Comparison of ENCODE assay signal across 14 mouse cellular contexts in genomic region chr1:74123215-74123614, GRCm38 (mm10). TPM values are rescaled to one million over a fixed set of nuclear protein-coding genes. Genes with fewer than 3 reads are reported as not detected.
A peak's percentile ranks its signal among the peaks of the same experiment; 100 is the strongest.
DNase-seq lines count a peak whose midpoint lies in the region; ATAC-seq and TF ChIP-seq lines count a peak whose summit lies in the region.
"Had no signal": no experiment of that assay in that cellular context is flagged by ENCODE, and none has a peak within 500 bp of the region (broad histone marks: within the 10 kb centered on the region; RNA-seq: fewer than 3 reads in every experiment).

No protein-coding gene starts in this region.

- H3K4me2 ChIP-seq in heart, embryonic 12.5 days, result peak overlapping the region; percentile 84
- H3K4me2 ChIP-seq in lung, embryonic 14.5 days, result peak overlapping the region; percentile 94
- peak overlapping the region; percentile 94 for H3K4me2 ChIP-seq in hindbrain, embryonic 12.5 days (replicated peaks)
- H3K4me2 ChIP-seq in midbrain, postnatal 0 days (ENCODE audit: low read depth, low read length, poor library complexity, severe bottlenecking), result 0 out of 2 replicates have a peak overlapping the region, but pooled peaks have one; percentile 81

- no peak for ATAC-seq in heart, embryonic 12.5 days (ENCODE audit: insufficient number of reproducible peaks, low FRiP score)
- no peak for ATAC-seq in lung, embryonic 14.5 days (ENCODE audit: insufficient read depth)
- no peak for ATAC-seq in hindbrain, embryonic 12.5 days (ENCODE audit: low FRiP score)
- no peak for ATAC-seq in midbrain, postnatal 0 days (ENCODE audit: low FRiP score)
- no peak for ATAC-seq in activated CD4-positive, CD25-positive, alpha-beta regulatory T cell, adult 4 months

- H3K9ac ChIP-seq in heart, embryonic 12.5 days, result no peak overlapping the region
- no peak overlapping the region; the same call in 1 of the 2 replicates for H3K9ac ChIP-seq in lung, embryonic 14.5 days
- no peak overlapping the region for H3K9ac ChIP-seq in hindbrain, embryonic 12.5 days
- H3K9ac ChIP-seq in midbrain, postnatal 0 days (replicated peaks; ENCODE audit: low read length, poor library complexity, severe bottlenecking), result no peak overlapping the region

- intact Hi-C loops in heart, postnatal 36 days (cut with DNase I), result loop anchor here (2.0 kb wide), 1 partner anchor 22 kb away; no protein-coding TSS in a partner anchor

- DNase-seq in heart, postnatal 36 days, result no peak
- peak; percentile 31 for DNase-seq in lung, embryonic 14.5 days
- DNase-seq in lung, postnatal 10 days, result no peak
- no peak for DNase-seq in midbrain, postnatal 0 days (ENCODE audit: low spot score)
- no peak for DNase-seq in retina, postnatal 1 day
- DNase-seq: adrenal gland, postnatal 10 days; B cell, adult 2 months; cerebellum, adult 18-20 months; gastrocnemius, postnatal 36 days; left cerebral cortex, postnatal 4 days had no signal

- H3K27me3 ChIP-seq in heart, embryonic 12.5 days (replicated peaks), result peaks cover 26% of the 10 kb centered on the region; the same call in 1 of the 2 replicates
- peaks cover 6% of the 10 kb centered on the region; the same call in 1 of the 2 replicates for H3K27me3 ChIP-seq in lung, embryonic 14.5 days (ENCODE audit: insufficient read depth, low read length)
- peaks cover 27% of the 10 kb centered on the region for H3K27me3 ChIP-seq in hindbrain, embryonic 12.5 days
- H3K27me3 ChIP-seq in midbrain, postnatal 0 days (ENCODE audit: insufficient read depth, low read length), result peaks cover 24% of the 10 kb centered on the region

- 0 out of 2 replicates have a peak overlapping the region, but pooled peaks have one; percentile 56 for H3K4me3 ChIP-seq in heart, embryonic 12.5 days
- H3K4me3 ChIP-seq in lung, embryonic 14.5 days (ENCODE audit: low read depth, low read length), result peak overlapping the region; percentile 56
- peak overlapping the region; percentile 48 for H3K4me3 ChIP-seq in hindbrain, embryonic 12.5 days
- H3K4me3 ChIP-seq in midbrain, postnatal 0 days (ENCODE audit: low read depth, low read length), result no peak overlapping the region

- no peaks in the 10 kb centered on the region for H3K9me3 ChIP-seq in heart, embryonic 12.5 days (replicated peaks)
- no peaks in the 10 kb centered on the region for H3K9me3 ChIP-seq in lung, embryonic 14.5 days (ENCODE audit: low read depth, low read length)
- no peaks in the 10 kb centered on the region for H3K9me3 ChIP-seq in hindbrain, embryonic 12.5 days (replicated peaks)
- no peaks in the 10 kb centered on the region for H3K9me3 ChIP-seq in midbrain, postnatal 0 days (ENCODE audit: low read length)

- H3K27ac ChIP-seq in heart, embryonic 12.5 days (ENCODE audit: poor library complexity, severe bottlenecking), result no peak overlapping the region
- H3K27ac ChIP-seq in lung, embryonic 14.5 days (ENCODE audit: low read depth), result no peak overlapping the region
- no peak overlapping the region for H3K27ac ChIP-seq in hindbrain, embryonic 12.5 days
- H3K27ac ChIP-seq in midbrain, postnatal 0 days (ENCODE audit: low read depth, low read length), result no peak overlapping the region
- H3K27ac ChIP-seq: macrophage had no signal

- peak; percentile 33 for TF ChIP-seq CTCF in lung, embryonic 14.5 days (IDR thresholded peaks at IDR 0.05; ENCODE audit: low read depth)
- no peak for TF ChIP-seq CTCF in midbrain, postnatal 0 days (IDR thresholded peaks at IDR 0.05)

- no peaks in the 10 kb centered on the region for H3K36me3 ChIP-seq in heart, embryonic 12.5 days
- no peaks in the 10 kb centered on the region for H3K36me3 ChIP-seq in lung, embryonic 14.5 days (ENCODE audit: insufficient read depth)
- H3K36me3 ChIP-seq in hindbrain, embryonic 12.5 days, result no peaks in the 10 kb centered on the region
- H3K36me3 ChIP-seq in midbrain, postnatal 0 days (ENCODE audit: insufficient read depth, low read length), result no peaks in the 10 kb centered on the region

- peaks cover 26% of the 10 kb centered on the region for H3K4me1 ChIP-seq in heart, embryonic 12.5 days (replicated peaks)
- H3K4me1 ChIP-seq in lung, embryonic 14.5 days (ENCODE audit: insufficient read depth), result 0 out of 2 replicates have a peak, but pooled peaks cover 4% of the 10 kb centered on the region
- peaks cover 27% of the 10 kb centered on the region for H3K4me1 ChIP-seq in hindbrain, embryonic 12.5 days
- H3K4me1 ChIP-seq in midbrain, postnatal 0 days (ENCODE audit: insufficient read depth, low read length), result no peaks in the 10 kb centered on the region

- 61% methylated on average over 8 of the region's 8 CpGs for WGBS in heart, embryonic 12.5 days
- 57% methylated on average over 8 of the region's 8 CpGs for WGBS in lung, embryonic 14.5 days
- 52% methylated on average over 8 of the region's 8 CpGs for WGBS in hindbrain, embryonic 12.5 days
- 65% methylated on average over 8 of the region's 8 CpGs for WGBS in midbrain, postnatal 0 days

RNA-seq across cellular contexts. Expression of gene Tns1, which starts 1.0 kb away (rescaled TPM):
- polyA plus RNA-seq in heart, embryonic 12.5 days (2016; fragmentation: Nextera tagmentation; extraction: Ambion mirVana), result 111 and 115 TPM in 2 replicates
- 100 to 1,000 TPM; 672 to 786 TPM for total RNA-seq in heart, postnatal 36 days (2021)
- 87.9 and 95.2 TPM in 2 replicates for polyA plus RNA-seq in lung, embryonic 14.5 days (2014; fragmentation: Nextera tagmentation; extraction: Ambion mirVana)
- 26.1 and 28.3 TPM in 2 replicates for polyA plus RNA-seq in hindbrain, embryonic 12.5 days (2016; fragmentation: Nextera tagmentation; extraction: Ambion mirVana)
- 22.5 and 31.5 TPM in 2 replicates for total RNA-seq in midbrain, postnatal 0 days (2014; rRNA removed)
- 9.8 and 10.2 TPM in 2 replicates for polyA plus RNA-seq in midbrain, postnatal 0 days (2015; fragmentation: Nextera tagmentation; extraction: Ambion mirVana)
- polyA plus RNA-seq in activated CD4-positive, CD25-positive, alpha-beta regulatory T cell, adult 4 months (2017; shearing (Covaris generic)), result 10 to 100 TPM; 21.7 to 23.3 TPM

RNA-seq across cellular contexts. Expression of gene Rufy4, which starts 2.1 kb away (rescaled TPM):
- 0.28 and 0.36 TPM in 2 replicates for polyA plus RNA-seq in heart, embryonic 12.5 days (2016; fragmentation: Nextera tagmentation; extraction: Ambion mirVana)
- 1 to 10 TPM in 1 of 2 experiments, under 1 TPM in 1; 0.69 to 1.2 TPM for total RNA-seq in heart, postnatal 36 days (2021)
- polyA plus RNA-seq in lung, embryonic 14.5 days (2014; fragmentation: Nextera tagmentation; extraction: Ambion mirVana), result 0.26 and 0.39 TPM in 2 replicates
- 0.46 and 0.60 TPM in 2 replicates for polyA plus RNA-seq in hindbrain, embryonic 12.5 days (2016; fragmentation: Nextera tagmentation; extraction: Ambion mirVana)
- 0.33 TPM in 1 of 2 replicates, not detected in the other for total RNA-seq in midbrain, postnatal 0 days (2014; rRNA removed)
- 0.09 and 0.11 TPM in 2 replicates for polyA plus RNA-seq in midbrain, postnatal 0 days (2015; fragmentation: Nextera tagmentation; extraction: Ambion mirVana)
- polyA plus RNA-seq in activated CD4-positive, CD25-positive, alpha-beta regulatory T cell, adult 4 months (2017; shearing (Covaris generic)), result not detected
- polyA plus RNA-seq: macrophage had no signal

RNA-seq across cellular contexts. Expression of gene Cxcr2, which starts 30.6 kb away (rescaled TPM):
- polyA plus RNA-seq in heart, embryonic 12.5 days (2016; fragmentation: Nextera tagmentation; extraction: Ambion mirVana), result 0.08 and 0.11 TPM in 2 replicates
- under 1 TPM; 0.16 to 0.17 TPM for total RNA-seq in heart, postnatal 36 days (2021)
- 0.05 TPM in 1 of 2 replicates, not detected in the other for polyA plus RNA-seq in lung, embryonic 14.5 days (2014; fragmentation: Nextera tagmentation; extraction: Ambion mirVana)
- polyA plus RNA-seq in hindbrain, embryonic 12.5 days (2016; fragmentation: Nextera tagmentation; extraction: Ambion mirVana), result not detected in 2 replicates
- 0.38 TPM in 1 of 2 replicates, not detected in the other for total RNA-seq in midbrain, postnatal 0 days (2014; rRNA removed)
- polyA plus RNA-seq in midbrain, postnatal 0 days (2015; fragmentation: Nextera tagmentation; extraction: Ambion mirVana), result 0.05 and 0.16 TPM in 2 replicates
- polyA plus RNA-seq in activated CD4-positive, CD25-positive, alpha-beta regulatory T cell, adult 4 months (2017; shearing (Covaris generic)), result under 1 TPM in 1 of 2 experiments, not detected in 1; 0.36 TPM
- total RNA-seq: gastrocnemius, postnatal 36 days had no signal
